Mouse (Mus musculus): ENCODE measurements around the gene Ip6k2. TPM values are rescaled to one million over a fixed set of nuclear protein-coding genes. Genes with fewer than 3 reads are reported as not detected.

Ip6k2 gene
- polyA plus RNA-seq, 1 experiment from 2014 or later = 99.7 TPM

- no peak for ATAC-seq (ENCODE audit: insufficient number of reproducible peaks, low FRiP score, low TSS enrichment, low read depth)
- Histone ChIP-seq H3K36me3 (no peaks in the 10 kb centered on the region), H3K4me1 (peaks cover 23% of the 10 kb centered on the region), H3K27me3 (peaks cover 82% of the 10 kb centered on the region), H3K4me2 (peak within 1 kb of the TSS; percentile 85), H3K4me3 (peak within 1 kb of the TSS; percentile 39), H3K9ac (no peak within 1 kb of the TSS), H3K27ac (no peak within 1 kb of the TSS), H3K9me3 (no peaks in the 10 kb centered on the region)
- 4% methylated on average over 54 of the region's 70 CpGs for WGBS
Measured at GRCm38 (mm10) chr9:108825820-108826699, 42.5 kb downstream of the Ip6k2 start, which contains the start of gene Celsr3. Gene Celsr3, plus strand, starts transcription at chr9:108826320.

GRCm38 (mm10) chr9:108826700-108827340 is 43.2 kb downstream of the Ip6k2 start:
- Histone ChIP-seq H3K4me1 (peaks cover 28% of the 10 kb centered on the region), H3K36me3 (no peaks in the 10 kb centered on the region), H3K27ac (no peak overlapping the region), H3K9ac (no peak overlapping the region), H3K4me3 (peak overlapping the region; percentile 39), H3K9me3 (no peaks in the 10 kb centered on the region), H3K4me2 (peak overlapping the region; percentile 85), H3K27me3 (peaks cover 90% of the 10 kb centered on the region)
- WGBS = 3% methylated on average over 39 of the region's 39 CpGs
- ATAC-seq (ENCODE audit: insufficient number of reproducible peaks, low FRiP score, low TSS enrichment, low read depth) = 0 out of 2 replicates have a peak, but pooled peaks have one; percentile 13

- WGBS = 11% methylated on average over 34 of the region's 34 CpGs
- no peak overlapping the region for H3K9ac ChIP-seq
Measured at GRCm38 (mm10) chr9:108827454-108827853, 43.9 kb downstream of the Ip6k2 start.

GRCm38 (mm10) chr9:108827906-108828305 is 44.3 kb downstream of the Ip6k2 start:
- no peak overlapping the region for H3K9ac ChIP-seq
- no peak overlapping the region for H3K4me3 ChIP-seq
- H3K36me3 ChIP-seq = no peaks in the 10 kb centered on the region
- peaks cover 39% of the 10 kb centered on the region for H3K4me1 ChIP-seq
- H3K27me3 ChIP-seq = peaks cover 97% of the 10 kb centered on the region
- ATAC-seq (ENCODE audit: insufficient number of reproducible peaks, low FRiP score, low TSS enrichment, low read depth) = no peak
- WGBS = 60% methylated on average over 18 of the region's 18 CpGs
- H3K4me2 ChIP-seq = no peak overlapping the region
- H3K9me3 ChIP-seq = no peaks in the 10 kb centered on the region
- no peak overlapping the region for H3K27ac ChIP-seq

More at GRCm38 (mm10) chr9:108827454-108827853, 43.9 kb downstream of the Ip6k2 start:
- Histone ChIP-seq H3K27ac (no peak overlapping the region), H3K4me1 (peaks cover 35% of the 10 kb centered on the region), H3K9me3 (no peaks in the 10 kb centered on the region), H3K36me3 (no peaks in the 10 kb centered on the region), H3K4me3 (peak overlapping the region; percentile 39), H3K27me3 (peaks cover 92% of the 10 kb centered on the region), H3K4me2 (peak overlapping the region; percentile 85)
- no peak for ATAC-seq (ENCODE audit: insufficient number of reproducible peaks, low FRiP score, low TSS enrichment, low read depth)

GRCm38 (mm10) chr9:108831637-108832036 is 48.0 kb downstream of the Ip6k2 start:
- H3K27ac ChIP-seq = no peak overlapping the region
- H3K27me3 ChIP-seq = peaks cover 82% of the 10 kb centered on the region
- peak overlapping the region; percentile 97 for H3K4me2 ChIP-seq
- H3K4me3 ChIP-seq = peak overlapping the region; percentile 48
- WGBS = 5% methylated on average over 23 of the region's 23 CpGs
- ATAC-seq (ENCODE audit: insufficient number of reproducible peaks, low FRiP score, low TSS enrichment, low read depth) = no peak
- no peak overlapping the region for H3K9ac ChIP-seq
- H3K36me3 ChIP-seq = no peaks in the 10 kb centered on the region
- peaks cover 28% of the 10 kb centered on the region for H3K4me1 ChIP-seq
- H3K9me3 ChIP-seq = no peaks in the 10 kb centered on the region

GRCm38 (mm10) chr9:108832390-108833108 is 49.0 kb downstream of the Ip6k2 start:
- peak; percentile 94 for ATAC-seq (ENCODE audit: insufficient number of reproducible peaks, low FRiP score, low TSS enrichment, low read depth)
- H3K4me3 ChIP-seq = peak overlapping the region; percentile 48
- peaks cover 19% of the 10 kb centered on the region for H3K4me1 ChIP-seq
- no peak overlapping the region for H3K9ac ChIP-seq
- H3K27ac ChIP-seq = no peak overlapping the region
- H3K9me3 ChIP-seq = no peaks in the 10 kb centered on the region
- H3K4me2 ChIP-seq = peak overlapping the region; percentile 97
- WGBS = 4% methylated on average over 46 of the region's 46 CpGs
- H3K36me3 ChIP-seq = no peaks in the 10 kb centered on the region
- H3K27me3 ChIP-seq = peaks cover 73% of the 10 kb centered on the region

- Histone ChIP-seq H3K9me3 (no peaks in the 10 kb centered on the region), H3K9ac (no peak overlapping the region), H3K36me3 (no peaks in the 10 kb centered on the region), H3K4me1 (peaks cover 5% of the 10 kb centered on the region), H3K27ac (no peak overlapping the region), H3K27me3 (peaks cover 23% of the 10 kb centered on the region), H3K4me2 (peak overlapping the region; percentile 39), H3K4me3 (no peak overlapping the region)
- no peak for ATAC-seq (ENCODE audit: insufficient number of reproducible peaks, low FRiP score, low TSS enrichment, low read depth)
- WGBS = 12% methylated on average over 14 of the region's 14 CpGs
Measured at GRCm38 (mm10) chr9:108842989-108843388, 59.4 kb downstream of the Ip6k2 start.

DNA sequence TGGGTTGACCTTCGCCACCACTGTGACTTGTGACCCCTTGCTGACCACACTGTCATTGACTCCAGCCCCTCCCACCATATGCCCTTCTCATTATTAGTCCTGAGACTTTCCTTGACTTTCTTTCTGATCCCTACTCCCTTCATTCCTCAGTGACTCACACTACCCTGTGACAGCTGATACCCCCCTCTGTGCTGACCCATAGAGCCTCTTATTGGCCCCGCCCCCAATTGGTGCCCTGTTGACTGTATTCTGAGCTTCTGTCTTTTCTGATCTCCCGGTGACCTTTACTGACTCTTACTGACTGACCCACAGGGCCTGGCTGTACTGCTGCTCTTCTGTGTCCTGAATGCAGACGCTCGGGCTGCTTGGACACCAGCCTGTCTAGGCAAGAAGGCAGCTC is 61.8 kb downstream of the Ip6k2 start:
- WGBS = 62% methylated on average over 5 of the region's 5 CpGs
- Histone ChIP-seq H3K9ac (no peak overlapping the region), H3K9me3 (no peaks in the 10 kb centered on the region), H3K4me1 (peaks cover 5% of the 10 kb centered on the region), H3K27ac (no peak overlapping the region), H3K36me3 (no peaks in the 10 kb centered on the region), H3K4me3 (no peak overlapping the region), H3K4me2 (no peak overlapping the region), H3K27me3 (peaks cover 23% of the 10 kb centered on the region)
- no peak for ATAC-seq (ENCODE audit: insufficient number of reproducible peaks, low FRiP score, low TSS enrichment, low read depth)

- 81% methylated on average over 4 of the region's 4 CpGs for WGBS
- Histone ChIP-seq H3K9me3 (no peaks in the 10 kb centered on the region), H3K27me3 (peaks cover 14% of the 10 kb centered on the region), H3K36me3 (no peaks in the 10 kb centered on the region), H3K4me1 (peaks cover 5% of the 10 kb centered on the region), H3K9ac (no peak overlapping the region), H3K27ac (no peak overlapping the region), H3K4me2 (no peak overlapping the region), H3K4me3 (no peak overlapping the region)
- no peak for ATAC-seq (ENCODE audit: insufficient number of reproducible peaks, low FRiP score, low TSS enrichment, low read depth)
Measured at GRCm38 (mm10) chr9:108847374-108847773, 63.8 kb downstream of the Ip6k2 start.

DNA sequence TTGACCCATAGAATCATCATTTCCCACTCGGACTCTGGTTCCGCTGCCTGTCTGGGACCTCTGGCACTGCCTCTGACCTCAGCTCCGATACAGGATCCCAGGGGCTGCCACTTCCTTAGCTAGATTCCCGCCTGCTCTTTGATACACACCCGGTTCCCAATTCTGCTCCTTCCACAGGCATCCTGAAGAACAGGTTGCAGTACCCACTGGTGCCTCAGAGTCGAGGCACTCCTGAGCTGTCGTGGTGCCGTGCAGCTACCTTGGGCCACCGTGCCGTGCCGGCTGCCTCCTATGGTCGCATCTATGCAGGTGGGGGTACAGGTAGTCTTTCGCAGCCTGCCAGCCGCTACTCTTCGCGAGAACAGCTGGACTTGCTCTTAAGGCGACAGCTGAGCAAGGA is 64.8 kb downstream of the Ip6k2 start:
- H3K9ac ChIP-seq = no peak overlapping the region
- no peak overlapping the region for H3K27ac ChIP-seq
- H3K9me3 ChIP-seq = no peaks in the 10 kb centered on the region
- peaks cover 5% of the 10 kb centered on the region for H3K4me1 ChIP-seq
- no peaks in the 10 kb centered on the region for H3K36me3 ChIP-seq
- peaks cover 5% of the 10 kb centered on the region for H3K27me3 ChIP-seq
- no peak overlapping the region for H3K4me3 ChIP-seq
- no peak for ATAC-seq (ENCODE audit: insufficient number of reproducible peaks, low FRiP score, low TSS enrichment, low read depth)
- no peak overlapping the region for H3K4me2 ChIP-seq
- 68% methylated on average over 17 of the region's 17 CpGs for WGBS

DNA sequence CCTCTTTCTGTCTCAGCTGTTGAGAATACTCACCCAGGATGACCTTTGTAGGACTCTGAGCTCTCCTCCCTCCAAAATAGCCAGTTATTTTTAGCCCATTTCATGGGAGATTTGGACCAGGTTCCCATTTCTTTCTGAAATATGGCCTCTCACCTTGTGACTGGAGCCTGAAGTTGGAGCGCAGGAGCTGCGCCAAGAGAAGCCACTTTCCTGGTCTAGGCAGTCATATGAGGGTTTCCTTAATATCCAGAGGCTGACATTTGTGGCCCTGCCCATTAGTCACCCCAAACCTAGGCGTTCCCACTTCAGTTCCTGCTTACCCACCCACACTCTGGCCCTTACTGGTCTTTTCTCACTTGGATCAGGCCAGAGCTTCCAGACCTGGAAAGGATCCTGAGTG is 69.4 kb downstream of the Ip6k2 start, which contains the start of gene Slc26a6:
Gene Slc26a6 (plus strand): TSS at position 308 of the 400 bp plus-strand sequence.
- H3K9me3 ChIP-seq = no peaks in the 10 kb centered on the region
- no peaks in the 10 kb centered on the region for H3K27me3 ChIP-seq
- 83% methylated on average over 3 of the region's 3 CpGs for WGBS
- H3K36me3 ChIP-seq = peaks cover 16% of the 10 kb centered on the region
- H3K27ac ChIP-seq = peak within 1 kb of the TSS; percentile 87
- no peak for ATAC-seq (ENCODE audit: insufficient number of reproducible peaks, low FRiP score, low TSS enrichment, low read depth)
- H3K4me3 ChIP-seq = peak within 1 kb of the TSS; percentile 80
- H3K4me2 ChIP-seq = peak within 1 kb of the TSS; percentile 89
- H3K9ac ChIP-seq = peak within 1 kb of the TSS; percentile 67
- H3K4me1 ChIP-seq = peaks cover 13% of the 10 kb centered on the region

Data from limb, embryonic 15.5 days (tissue).